Mouse (Mus musculus): ENCODE data around the gene Reep6. TPM values are rescaled to one million over a fixed set of nuclear protein-coding genes. Genes with fewer than 3 reads are reported as not detected.

Gene Reep6
- polyA plus RNA-seq, 1 experiment: 4.6 TPM

- TF ChIP-seq CTCF (IDR thresholded peaks at IDR 0.05; ENCODE audit: borderline replicate concordance, extremely low read depth, insufficient read depth, insufficient read length): no peak
- no peak for TF ChIP-seq POLR2A (IDR thresholded peaks at IDR 0.05; ENCODE audit: borderline replicate concordance, extremely low read depth, insufficient read depth, insufficient read length, poor library complexity, severe bottlenecking)
Observed at GRCm38 (mm10) chr10:80382641-80383365, 53.0 kb downstream of the Reep6 start.

GRCm38 (mm10) chr10:80383431-80383830, 53.7 kb downstream of the Reep6 start:
- TF ChIP-seq POLR2A (IDR thresholded peaks at IDR 0.05; ENCODE audit: borderline replicate concordance, extremely low read depth, insufficient read depth, insufficient read length, poor library complexity, severe bottlenecking) (no peak), CTCF (IDR thresholded peaks at IDR 0.05; ENCODE audit: borderline replicate concordance, extremely low read depth, insufficient read depth, insufficient read length) (no peak; the same call in 1 of the 2 replicates)
- no peak for DNase-seq (ENCODE audit: low read depth)

More at GRCm38 (mm10) chr10:80382641-80383365, 53.0 kb downstream of the Reep6 start:
- DNase-seq (ENCODE audit: low read depth): no peak

GRCm38 (mm10) chr10:80384115-80384639, 54.4 kb downstream of the Reep6 start:
- TF ChIP-seq CTCF (IDR thresholded peaks at IDR 0.05; ENCODE audit: borderline replicate concordance, extremely low read depth, insufficient read depth, insufficient read length): no peak
- TF ChIP-seq POLR2A (IDR thresholded peaks at IDR 0.05; ENCODE audit: borderline replicate concordance, extremely low read depth, insufficient read depth, insufficient read length, poor library complexity, severe bottlenecking): no peak
- peak; percentile 24 for DNase-seq (ENCODE audit: low read depth)

- no peak for DNase-seq (ENCODE audit: low read depth)
- TF ChIP-seq POLR2A (IDR thresholded peaks at IDR 0.05; ENCODE audit: borderline replicate concordance, extremely low read depth, insufficient read depth, insufficient read length, poor library complexity, severe bottlenecking): no peak
- TF ChIP-seq CTCF (IDR thresholded peaks at IDR 0.05; ENCODE audit: borderline replicate concordance, extremely low read depth, insufficient read depth, insufficient read length): no peak
Observed at GRCm38 (mm10) chr10:80384709-80385108, 55.0 kb downstream of the Reep6 start.

- no peak for TF ChIP-seq POLR2A (IDR thresholded peaks at IDR 0.05; ENCODE audit: borderline replicate concordance, extremely low read depth, insufficient read depth, insufficient read length, poor library complexity, severe bottlenecking)
- TF ChIP-seq CTCF (IDR thresholded peaks at IDR 0.05; ENCODE audit: borderline replicate concordance, extremely low read depth, insufficient read depth, insufficient read length): no peak
- DNase-seq (ENCODE audit: low read depth): peak; percentile 64
Observed at GRCm38 (mm10) chr10:80385310-80385709, 55.6 kb downstream of the Reep6 start.

Other genes starting within 250 kb of the Reep6 start
- 30.2 and 31.1 TPM in 2 replicates for gene Sbno2, start 224.4 kb upstream of the Reep6 start, polyA plus RNA-seq (2012; rRNA removed)
- 112 and 127 TPM in 2 replicates for gene Stk11, start 214.2 kb upstream of the Reep6 start, polyA plus RNA-seq (2012; rRNA removed)
- gene Atp5d, start 191.3 kb upstream of the Reep6 start, polyA plus RNA-seq (2012; rRNA removed): 445 and 501 TPM in 2 replicates
- gene Cbarp, start 189.1 kb upstream of the Reep6 start, polyA plus RNA-seq (2012; rRNA removed): 152 and 242 TPM in 2 replicates
- gene Midn, start 181.7 kb upstream of the Reep6 start, polyA plus RNA-seq (2012; rRNA removed): 177 and 213 TPM in 2 replicates
- gene Cirbp, start 164.0 kb upstream of the Reep6 start, polyA plus RNA-seq (2012; rRNA removed): 381 and 490 TPM in 2 replicates
- gene 1600002K03Rik, start 157.0 kb upstream of the Reep6 start, polyA plus RNA-seq (2012; rRNA removed): 18.5 and 21.2 TPM in 2 replicates
- gene Efna2, start 150.5 kb upstream of the Reep6 start, polyA plus RNA-seq (2012; rRNA removed): 57.2 and 66.4 TPM in 2 replicates
- gene Mum1, start 103.5 kb upstream of the Reep6 start, polyA plus RNA-seq (2012; rRNA removed): 59.1 and 61.2 TPM in 2 replicates
- gene Ndufs7, start 80.8 kb upstream of the Reep6 start, polyA plus RNA-seq (2012; rRNA removed): 272 and 426 TPM in 2 replicates
- gene Gamt, start 68.9 kb upstream of the Reep6 start, polyA plus RNA-seq (2012; rRNA removed): 15.3 and 19.8 TPM in 2 replicates
- gene Dazap1, start 68.5 kb upstream of the Reep6 start, polyA plus RNA-seq (2012; rRNA removed): 158 and 207 TPM in 2 replicates
- 2,157 and 2,683 TPM in 2 replicates for gene Rps15, start 37.5 kb upstream of the Reep6 start, polyA plus RNA-seq (2012; rRNA removed)
- gene Apc2, start 34.0 kb upstream of the Reep6 start, polyA plus RNA-seq (2012; rRNA removed): 189 and 292 TPM in 2 replicates
- 22.5 and 32.9 TPM in 2 replicates for gene 2310011J03Rik, start 9.4 kb upstream of the Reep6 start, polyA plus RNA-seq (2012; rRNA removed)
- gene Pcsk4, start 455 bp upstream of the Reep6 start, polyA plus RNA-seq (2012; rRNA removed): 4.5 and 6.0 TPM in 2 replicates
- 1.4 and 1.5 TPM in 2 replicates for gene Adamtsl5, start 18.5 kb downstream of the Reep6 start, polyA plus RNA-seq (2012; rRNA removed)
- 3.9 and 4.7 TPM in 2 replicates for gene Plk5, start 26.5 kb downstream of the Reep6 start, polyA plus RNA-seq (2012; rRNA removed)
- gene Mex3d, start 57.7 kb downstream of the Reep6 start, polyA plus RNA-seq (2012; rRNA removed): 112 and 115 TPM in 2 replicates
- 265 and 292 TPM in 2 replicates for gene Mbd3, start 69.6 kb downstream of the Reep6 start, polyA plus RNA-seq (2012; rRNA removed)
- 597 and 852 TPM in 2 replicates for gene Uqcr11, start 76.9 kb downstream of the Reep6 start, polyA plus RNA-seq (2012; rRNA removed)
- gene Tcf3, start 103.7 kb downstream of the Reep6 start, polyA plus RNA-seq (2012; rRNA removed): 128 and 138 TPM in 2 replicates
- gene Onecut3, start 164.9 kb downstream of the Reep6 start, polyA plus RNA-seq (2012; rRNA removed): 5.0 and 10.9 TPM in 2 replicates
- gene Atp8b3, start 209.2 kb downstream of the Reep6 start, polyA plus RNA-seq (2012; rRNA removed): 0.76 and 0.86 TPM in 2 replicates
- 59.9 and 72.0 TPM in 2 replicates for gene Rexo1, start 231.6 kb downstream of the Reep6 start, polyA plus RNA-seq (2012; rRNA removed)
- gene Klf16, start 247.4 kb downstream of the Reep6 start, polyA plus RNA-seq (2012; rRNA removed): 12.2 and 15.9 TPM in 2 replicates